Mouse (Mus musculus) forebrain, embryonic 12.5 days (tissue): Measurements from ENCODE around the gene Zfp512b. TPM values are rescaled to one million over a fixed set of nuclear protein-coding genes. Genes with fewer than 3 reads are reported as not detected.

ENCODE experiments used
- ATAC-seq: fragments of 200-750 bp; cut with Nextera tagmentation; 2 replicates; pipeline ENCODE4 v1.8.0; 2017; ENCODE audit warnings: moderate TSS enrichment; ENCODE audit not compliant: low FRiP score
- H3K27ac ChIP-seq: fragments of 300-500 bp; sonication (generic); 2 replicates; pipeline ENCODE4 v1.5.1; 2016; ENCODE audit warnings: mild to moderate bottlenecking
- H3K27me3 ChIP-seq: fragments of 300-500 bp; sonication (generic); 2 replicates; pipeline ENCODE4 v1.6.1; 2016; ENCODE audit warnings: mild to moderate bottlenecking
- H3K36me3 ChIP-seq: fragments of 300-500 bp; sonication (generic); replicated peaks from 2 replicates; pipeline ENCODE4 v1.6.1; 2016; ENCODE audit warnings: mild to moderate bottlenecking
- H3K4me1 ChIP-seq: fragments of 300-500 bp; sonication (generic); 2 replicates; pipeline ENCODE4 v1.6.1; 2016
- H3K4me2 ChIP-seq: fragments of 300-500 bp; sonication (generic); 2 replicates; pipeline ENCODE4 v1.6.1; 2016; ENCODE audit warnings: mild to moderate bottlenecking, moderate library complexity
- H3K4me3 ChIP-seq: fragments of 300-500 bp; sonication (generic); replicated peaks from 2 replicates; pipeline ENCODE4 v1.5.1; 2016; ENCODE audit warnings: mild to moderate bottlenecking
- H3K9ac ChIP-seq: fragments of 300-500 bp; sonication (generic); 2 replicates; pipeline ENCODE4 v1.6.1; 2016; ENCODE audit warnings: mild to moderate bottlenecking
- H3K9me3 ChIP-seq: fragments of 300-500 bp; sonication (generic); 2 replicates; pipeline ENCODE4 v1.6.1; 2016
- WGBS: fragments of 180-500 bp; shearing (Covaris S2); methylation state at CpG from one replicate; pipeline ENCODE4 v1.1.7; 2016; 5-methylcytosine and 5-hydroxymethylcytosine counted together
- polyA plus RNA-seq: library from polyadenylated mRNA; unstranded; fragments of >200 nt; fragmentation: Nextera tagmentation; extraction: Ambion mirVana; gene quantifications from 2 replicates; pipeline ENCODE4 v1.2.1, GENCODE M21; 2016

The Zfp512b gene
- 70.9 and 74.5 TPM in 2 replicates for polyA plus RNA-seq

DNA sequence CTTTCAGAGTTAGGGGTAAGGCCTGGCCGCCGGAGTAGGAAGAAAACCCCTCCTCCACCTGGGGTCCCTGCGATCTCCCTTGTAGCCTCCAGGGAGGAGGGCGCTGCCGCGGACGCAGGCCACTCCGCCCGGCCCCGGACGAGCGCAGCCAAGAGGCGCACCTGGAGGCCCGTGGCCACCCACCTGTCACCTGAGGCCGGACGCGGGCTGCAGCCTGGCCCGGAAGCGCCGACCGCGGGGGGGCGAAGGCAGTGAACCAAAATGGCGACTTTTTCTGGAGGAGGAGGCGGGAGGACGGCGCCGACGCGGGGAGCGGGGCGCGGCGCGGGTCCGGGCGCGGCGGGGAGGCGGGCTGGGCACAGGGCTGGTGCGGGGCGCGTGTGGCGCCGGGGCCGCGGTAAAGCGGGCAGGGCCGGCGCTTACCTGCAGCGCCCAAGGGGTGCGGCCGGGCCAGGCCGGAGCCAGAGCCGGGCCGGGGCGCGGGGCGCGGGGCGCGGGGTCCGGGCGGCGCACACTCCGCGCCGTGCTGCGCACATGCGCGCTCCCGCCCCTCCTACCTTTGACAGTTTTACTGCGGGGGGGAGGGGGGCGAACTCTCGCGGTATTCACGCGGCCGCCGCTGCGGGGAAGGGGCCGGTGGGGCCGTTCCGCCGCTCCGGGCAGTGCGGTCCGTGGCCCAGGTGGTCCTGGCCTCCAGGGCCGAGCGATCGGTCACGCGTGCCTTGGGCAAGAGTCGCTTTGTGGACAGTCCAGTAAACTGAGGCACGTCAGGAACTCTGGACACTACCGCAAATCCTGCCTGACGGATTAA is at the start of gene Zfp512b:
Zfp512b (minus strand) TSS at position 573 of the 811 bp plus-strand sequence.
- no peaks in the 10 kb centered on the region for H3K27me3 ChIP-seq
- peak within 1 kb of the TSS; percentile 96 for H3K9ac ChIP-seq
- no peaks in the 10 kb centered on the region for H3K9me3 ChIP-seq
- H3K4me1 ChIP-seq: peaks cover 21% of the 10 kb centered on the region
- peak within 1 kb of the TSS; percentile 81 for H3K27ac ChIP-seq
- peak; percentile 87 for ATAC-seq
- peak within 1 kb of the TSS; percentile 88 for H3K4me3 ChIP-seq
- H3K36me3 ChIP-seq: peaks cover 49% of the 10 kb centered on the region
- H3K4me2 ChIP-seq: peak within 1 kb of the TSS; percentile 86
- WGBS: under 1% methylated on average over 79 of the region's 97 CpGs

DNA sequence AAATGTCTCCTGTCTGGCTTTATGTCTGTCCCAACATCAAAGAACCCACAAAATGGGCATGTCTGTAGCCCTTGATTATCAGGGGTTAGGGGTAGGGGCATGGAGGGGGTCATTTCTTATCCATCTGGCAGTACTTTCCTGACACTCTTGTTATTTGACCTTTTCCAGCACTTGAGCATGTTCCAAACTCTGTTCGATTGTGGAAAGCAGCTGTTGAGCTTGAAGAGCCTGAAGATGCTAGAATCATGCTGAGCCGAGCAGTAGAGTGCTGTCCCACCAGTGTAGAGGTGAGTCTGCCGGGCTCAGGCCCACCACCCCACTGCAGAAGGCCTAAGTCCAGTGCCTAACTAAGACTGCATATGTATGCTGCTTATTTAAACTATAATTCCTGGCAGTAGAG is 43.3 kb upstream of the Zfp512b start:
- H3K36me3 ChIP-seq: peaks cover 85% of the 10 kb centered on the region
- no peak overlapping the region for H3K27ac ChIP-seq
- no peak overlapping the region for H3K4me3 ChIP-seq
- ATAC-seq: no peak
- H3K4me2 ChIP-seq: no peak overlapping the region
- no peaks in the 10 kb centered on the region for H3K27me3 ChIP-seq
- no peaks in the 10 kb centered on the region for H3K9me3 ChIP-seq
- WGBS: 93% methylated on average over 3 of the region's 3 CpGs
- no peaks in the 10 kb centered on the region for H3K4me1 ChIP-seq
- no peak overlapping the region for H3K9ac ChIP-seq

DNA sequence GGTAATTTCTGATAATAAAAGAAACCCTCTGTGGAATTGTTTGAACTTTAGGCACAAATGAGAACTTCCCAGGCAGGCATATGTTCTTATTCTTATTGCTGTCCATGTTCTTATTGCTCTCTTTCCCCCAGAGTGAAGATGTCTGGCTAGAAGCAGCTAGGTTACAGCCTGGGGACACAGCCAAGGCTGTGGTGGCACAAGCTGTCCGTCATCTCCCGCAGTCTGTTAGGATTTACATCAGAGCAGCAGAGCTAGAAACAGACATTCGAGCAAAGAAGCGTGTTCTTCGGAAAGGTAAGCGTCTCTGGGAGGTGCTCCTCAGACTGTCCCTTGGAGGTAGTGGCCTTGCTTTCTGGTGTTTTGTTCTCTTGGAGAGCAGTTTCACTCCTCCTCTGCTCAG is 40.0 kb upstream of the Zfp512b start:
- H3K27ac ChIP-seq: no peak overlapping the region
- no peak overlapping the region for H3K9ac ChIP-seq
- H3K36me3 ChIP-seq: peaks cover 74% of the 10 kb centered on the region
- H3K4me1 ChIP-seq: no peaks in the 10 kb centered on the region
- no peak overlapping the region for H3K4me2 ChIP-seq
- WGBS: 96% methylated on average over 6 of the region's 6 CpGs
- no peaks in the 10 kb centered on the region for H3K9me3 ChIP-seq
- no peak for ATAC-seq
- no peak overlapping the region for H3K4me3 ChIP-seq
- no peaks in the 10 kb centered on the region for H3K27me3 ChIP-seq

DNA sequence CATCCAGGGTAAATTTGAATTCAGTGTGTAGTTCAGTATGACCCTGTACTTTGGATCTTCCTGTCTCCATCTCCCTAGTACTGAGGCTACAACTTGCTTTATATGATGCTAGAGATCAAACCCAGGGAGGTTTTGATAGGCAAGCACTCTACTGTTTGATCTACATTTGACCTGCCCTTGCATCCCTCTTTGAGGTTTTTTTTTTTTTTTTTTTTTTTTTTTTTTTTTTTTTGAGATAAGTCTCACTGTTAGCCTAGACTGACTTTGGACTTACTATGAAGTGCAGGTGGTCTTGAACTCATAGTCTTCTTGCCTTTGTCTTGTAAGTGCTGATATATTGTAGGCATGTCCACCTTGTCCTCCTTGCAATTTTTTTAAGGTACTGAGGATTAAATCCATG is 35.9 kb upstream of the Zfp512b start:
- Histone ChIP-seq H3K36me3 (peaks cover 49% of the 10 kb centered on the region), H3K9me3 (no peaks in the 10 kb centered on the region), H3K4me3 (no peak overlapping the region), H3K4me1 (no peaks in the 10 kb centered on the region), H3K27me3 (no peaks in the 10 kb centered on the region), H3K9ac (no peak overlapping the region), H3K27ac (no peak overlapping the region), H3K4me2 (no peak overlapping the region)
- no peak for ATAC-seq

DNA sequence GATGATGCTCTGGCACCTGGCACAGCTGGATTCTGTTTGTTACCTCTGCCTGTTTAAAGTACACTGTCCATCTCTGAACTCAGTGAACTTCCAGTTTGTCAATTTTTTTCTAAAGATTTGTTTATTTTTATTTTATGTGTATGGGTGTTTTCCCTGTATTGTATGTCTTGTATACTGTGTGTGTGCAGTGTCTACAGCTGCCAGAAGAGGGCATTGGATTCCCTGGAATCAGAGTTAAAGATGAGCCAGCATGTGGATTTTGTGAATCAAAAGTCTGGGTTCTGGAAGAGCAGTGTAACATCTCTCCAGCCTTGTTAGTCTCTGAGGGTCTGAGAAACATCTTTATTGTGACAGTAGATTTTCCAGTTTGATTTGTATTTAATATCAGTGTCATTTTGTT is 30.8 kb upstream of the Zfp512b start:
- Histone ChIP-seq H3K27ac (no peak overlapping the region), H3K9me3 (no peaks in the 10 kb centered on the region), H3K4me3 (no peak overlapping the region), H3K36me3 (peaks cover 50% of the 10 kb centered on the region), H3K9ac (no peak overlapping the region), H3K4me1 (no peaks in the 10 kb centered on the region), H3K27me3 (no peaks in the 10 kb centered on the region), H3K4me2 (no peak overlapping the region)
- ATAC-seq: no peak

DNA sequence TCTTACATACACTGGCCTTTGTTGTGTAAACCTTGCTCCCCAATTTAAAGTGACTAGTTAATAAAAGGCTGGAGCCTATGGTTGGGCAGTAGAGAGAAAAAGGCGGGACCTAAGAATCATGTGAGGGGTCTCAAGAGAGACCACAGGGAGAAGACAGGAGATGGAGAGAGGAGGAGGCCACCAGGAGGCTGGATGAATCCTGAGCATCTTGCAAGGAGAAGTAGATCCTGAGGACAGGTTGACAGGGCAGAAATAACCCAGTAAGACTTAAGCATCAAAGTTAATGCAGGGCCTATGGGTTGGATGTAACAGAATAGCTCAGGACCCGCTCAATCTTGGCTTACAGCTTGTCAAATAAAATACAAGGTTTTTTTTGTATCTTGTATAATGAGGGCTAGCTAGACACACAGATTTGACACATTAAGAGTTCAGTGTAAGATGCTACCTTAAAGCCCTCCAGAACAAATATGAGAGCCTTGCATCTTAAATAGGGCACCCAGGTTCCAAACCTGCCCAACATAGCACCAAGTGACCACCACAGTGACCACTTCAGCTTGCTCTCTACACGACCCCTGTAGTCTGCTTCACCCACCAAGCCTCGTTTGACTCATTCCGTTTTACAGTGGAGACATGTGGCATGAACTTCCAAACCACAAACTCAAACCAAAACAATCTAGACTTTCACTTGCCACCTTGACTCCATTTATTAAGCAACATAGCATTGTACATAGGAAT is 26.3 kb upstream of the Zfp512b start:
- Histone ChIP-seq H3K9me3 (no peaks in the 10 kb centered on the region), H3K27me3 (no peaks in the 10 kb centered on the region), H3K4me1 (no peaks in the 10 kb centered on the region), H3K9ac (no peak overlapping the region), H3K4me2 (no peak overlapping the region), H3K36me3 (peaks cover 62% of the 10 kb centered on the region), H3K27ac (no peak overlapping the region), H3K4me3 (no peak overlapping the region)
- WGBS: 90% methylated on average over 5 of the region's 5 CpGs
- ATAC-seq: no peak

DNA sequence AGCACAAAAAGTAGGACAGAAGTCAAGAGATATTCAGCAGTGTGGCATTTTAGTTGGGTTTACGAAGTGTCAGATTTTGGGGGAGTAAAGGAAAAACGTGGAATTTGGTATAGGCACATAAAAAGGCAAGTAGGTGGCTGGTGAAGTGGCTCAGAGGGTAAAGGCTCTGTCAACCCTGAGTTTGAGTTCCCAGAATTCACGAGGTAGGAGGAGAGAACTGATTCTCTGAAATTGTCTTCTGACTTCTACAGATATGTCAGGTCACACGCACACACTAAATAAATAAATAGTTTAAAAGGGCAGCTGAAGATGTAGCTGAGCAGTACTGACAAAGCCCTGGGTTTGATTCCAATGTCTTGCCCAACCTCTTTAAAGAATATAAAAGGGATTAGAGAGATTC is 9.8 kb upstream of the Zfp512b start:
- Histone ChIP-seq H3K27ac (no peak overlapping the region), H3K27me3 (no peaks in the 10 kb centered on the region), H3K36me3 (no peaks in the 10 kb centered on the region), H3K9me3 (no peaks in the 10 kb centered on the region), H3K4me1 (peaks cover 45% of the 10 kb centered on the region), H3K9ac (no peak overlapping the region), H3K4me2 (peak overlapping the region; percentile 87), H3K4me3 (peak overlapping the region; percentile 92; the same call in 1 of the 2 replicates)
- ATAC-seq: no peak
- 78% methylated on average over 4 of the region's 4 CpGs for WGBS

DNA sequence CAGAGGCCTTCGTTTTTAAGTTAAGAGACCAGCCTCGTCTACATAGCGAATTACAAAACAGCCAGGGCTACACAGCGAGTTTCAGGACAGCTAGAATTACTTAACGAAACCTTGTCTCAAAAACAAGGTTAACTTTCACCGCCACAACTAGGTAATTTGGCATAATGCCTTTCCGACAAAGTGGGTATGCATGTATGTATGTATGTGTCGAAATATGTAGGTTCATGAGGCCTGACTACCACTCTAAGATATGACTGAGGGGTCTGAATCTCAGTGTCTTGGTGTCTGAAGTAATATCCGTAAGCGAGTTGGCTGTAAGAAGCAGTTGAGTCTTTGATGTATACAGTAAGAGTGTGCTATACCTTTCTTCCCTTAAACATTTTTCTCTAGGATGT is 9.1 kb upstream of the Zfp512b start:
- ATAC-seq: no peak
- 0 out of 2 replicates have a peak, but pooled peaks cover 2% of the 10 kb centered on the region for H3K36me3 ChIP-seq
- peak overlapping the region; percentile 92 for H3K4me3 ChIP-seq
- 29% methylated on average over 10 of the region's 10 CpGs for WGBS
- H3K4me2 ChIP-seq: peak overlapping the region; percentile 87
- peak overlapping the region; percentile 93 for H3K9ac ChIP-seq
- no peaks in the 10 kb centered on the region for H3K27me3 ChIP-seq
- H3K27ac ChIP-seq: no peak overlapping the region
- H3K4me1 ChIP-seq: peaks cover 47% of the 10 kb centered on the region
- H3K9me3 ChIP-seq: no peaks in the 10 kb centered on the region

DNA sequence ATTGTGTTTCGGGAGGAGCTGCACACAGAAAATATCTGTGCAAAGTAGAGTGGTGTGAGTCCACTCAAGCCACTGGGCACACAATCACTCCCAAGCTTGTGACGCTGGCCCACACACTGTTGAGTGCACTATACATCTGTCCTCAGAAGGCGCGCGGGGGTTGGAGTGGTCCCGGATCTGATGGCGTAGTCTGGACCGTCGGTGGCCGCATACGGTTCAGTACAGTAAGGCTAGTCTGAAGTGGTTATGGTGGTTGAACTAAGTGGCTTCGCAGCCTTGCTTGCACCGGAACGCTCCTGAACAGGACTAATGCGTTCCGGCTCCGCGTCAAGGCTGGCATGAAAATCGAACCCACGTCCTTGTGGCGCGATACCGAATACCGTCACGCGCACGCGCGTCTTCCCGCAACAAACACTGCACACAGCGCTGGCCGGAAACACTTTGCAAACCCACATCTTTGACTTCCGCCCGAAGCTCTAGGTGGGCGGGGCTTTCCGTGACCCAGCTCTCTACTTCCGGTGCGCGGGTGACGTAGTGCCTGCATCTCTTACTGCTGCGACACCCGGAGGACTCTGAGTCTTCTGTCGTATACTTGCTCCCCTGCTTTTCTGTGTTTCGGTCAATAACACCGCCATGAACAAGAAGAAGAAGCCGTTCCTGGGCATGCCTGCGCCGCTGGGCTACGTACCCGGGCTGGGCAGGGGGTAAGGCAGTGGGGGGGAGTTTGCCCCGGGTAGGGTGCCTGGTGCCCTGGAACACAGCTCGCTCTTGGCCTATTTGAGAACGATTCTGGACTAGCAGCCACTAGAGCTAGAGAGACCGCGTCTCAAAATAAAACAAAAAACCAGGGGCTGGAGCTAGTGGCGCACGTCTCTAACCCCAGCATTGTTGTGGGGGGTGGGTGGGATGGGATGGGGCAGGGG is 8.5 kb upstream of the Zfp512b start:
- peak overlapping the region; percentile 84 for H3K27ac ChIP-seq
- H3K4me2 ChIP-seq: peak overlapping the region; percentile 87
- WGBS: 1% methylated on average over 57 of the region's 57 CpGs
- H3K4me1 ChIP-seq: peaks cover 47% of the 10 kb centered on the region
- peak; percentile 95 for ATAC-seq
- H3K4me3 ChIP-seq: peak overlapping the region; percentile 92
- H3K27me3 ChIP-seq: no peaks in the 10 kb centered on the region
- peak overlapping the region; percentile 93 for H3K9ac ChIP-seq
- H3K36me3 ChIP-seq: peaks cover 8% of the 10 kb centered on the region; the same call in 1 of the 2 replicates
- no peaks in the 10 kb centered on the region for H3K9me3 ChIP-seq

DNA sequence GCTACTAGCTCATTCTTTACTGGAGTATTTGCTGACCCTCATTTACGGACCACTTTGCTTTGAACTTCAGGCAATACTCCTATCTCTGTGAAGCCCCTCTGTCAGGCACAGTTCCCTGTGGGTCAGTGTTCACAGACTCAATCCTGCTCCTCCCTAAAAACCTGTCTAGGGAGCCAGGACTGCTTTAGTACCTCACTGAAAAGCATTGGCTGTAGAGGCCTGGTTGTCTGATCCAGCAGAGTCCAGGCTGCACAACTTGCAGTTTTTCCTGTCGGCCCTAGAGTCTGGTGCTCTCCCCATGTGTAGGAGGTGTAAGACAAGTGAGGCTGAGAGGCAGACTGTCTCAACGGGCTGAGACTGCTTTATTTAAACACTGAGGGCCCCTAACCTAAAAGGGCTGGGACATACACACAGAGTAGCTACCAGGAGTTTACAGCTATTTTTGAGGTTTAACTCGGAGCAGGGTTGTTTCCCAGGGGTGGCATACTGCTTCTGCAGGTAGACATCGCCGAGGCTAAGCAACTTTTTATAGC is 7.7 kb upstream of the Zfp512b start:
- Histone ChIP-seq H3K27me3 (no peaks in the 10 kb centered on the region), H3K9me3 (no peaks in the 10 kb centered on the region), H3K4me2 (peak overlapping the region; percentile 87), H3K4me1 (peaks cover 47% of the 10 kb centered on the region), H3K36me3 (peaks cover 16% of the 10 kb centered on the region; the same call in 1 of the 2 replicates), H3K9ac (peak overlapping the region; percentile 93; the same call in 1 of the 2 replicates), H3K4me3 (peak overlapping the region; percentile 92), H3K27ac (peak overlapping the region; percentile 84; the same call in 1 of the 2 replicates)
- no peak for ATAC-seq
- WGBS: 67% methylated on average over 6 of the region's 6 CpGs

DNA sequence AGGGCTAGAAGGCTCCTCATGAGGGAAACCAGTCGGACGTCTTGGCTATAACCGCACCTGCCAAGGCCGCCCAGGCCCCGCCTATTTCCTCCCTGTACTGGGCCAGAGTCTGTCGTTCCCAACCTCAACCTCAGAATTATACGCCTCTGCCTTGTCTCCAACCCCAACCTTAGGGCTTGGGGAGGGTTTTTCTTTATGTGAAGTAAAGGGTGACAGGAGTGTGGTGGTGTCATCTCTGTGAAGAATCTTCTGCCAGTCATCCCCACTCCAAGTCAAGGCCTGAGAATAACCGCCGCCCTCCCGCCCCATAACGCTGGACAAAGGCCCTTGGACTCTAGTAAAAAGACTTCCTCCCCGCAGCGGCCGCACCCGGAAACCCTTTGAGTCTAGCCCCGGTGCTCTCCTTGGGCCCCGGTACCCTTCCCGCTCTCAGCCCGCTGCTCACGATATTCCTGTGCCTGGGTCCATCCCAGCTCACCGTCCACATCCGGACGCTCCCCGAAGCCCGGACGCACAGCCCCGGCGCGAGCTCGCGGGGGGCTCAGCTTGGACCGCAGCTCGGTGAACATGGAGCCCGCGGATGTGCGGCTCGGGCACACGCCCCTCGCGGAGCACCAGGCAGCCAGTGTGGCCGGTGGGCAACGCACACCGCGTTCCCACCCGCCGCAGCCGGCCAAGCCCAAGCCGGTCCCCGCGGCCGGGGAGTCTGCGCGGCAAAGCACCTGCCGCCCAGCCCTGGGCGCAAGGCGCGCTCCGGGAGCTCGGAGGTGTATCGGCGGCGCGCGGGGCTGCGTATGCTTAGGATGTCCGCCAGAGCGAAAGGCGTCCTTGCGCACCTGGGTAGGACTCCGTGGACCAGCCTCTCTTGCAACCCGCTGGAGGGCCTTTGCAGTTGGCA is 6.1 kb upstream of the Zfp512b start, which contains the start of gene Samd10:
Samd10 (minus strand) TSS at position 759 of the 898 bp plus-strand sequence.
- Histone ChIP-seq H3K4me3 (peak within 1 kb of the TSS; percentile 76), H3K9ac (peak within 1 kb of the TSS; percentile 92), H3K9me3 (no peaks in the 10 kb centered on the region), H3K27me3 (no peaks in the 10 kb centered on the region), H3K36me3 (peaks cover 16% of the 10 kb centered on the region; the same call in 1 of the 2 replicates), H3K4me1 (peaks cover 47% of the 10 kb centered on the region), H3K4me2 (peak within 1 kb of the TSS; percentile 82), H3K27ac (peak within 1 kb of the TSS; percentile 84)
- ATAC-seq: peak; percentile 34
- WGBS: under 1% methylated on average over 71 of the region's 71 CpGs
